10 mouse cellular contexts compared by ENCODE assay signal in genomic region chr7:66903014-66903413, GRCm38 (mm10).
DNase-seq lines count a peak whose midpoint lies in the region; ATAC-seq and TF ChIP-seq lines count a peak whose summit lies in the region.
"Had no signal": no experiment of that assay in that cellular context is flagged by ENCODE, and none has a peak within 500 bp of the region (broad histone marks: within the 10 kb centered on the region; RNA-seq: fewer than 3 reads in every experiment).

No protein-coding gene starts in this region.

- H3K9ac ChIP-seq in heart, postnatal 0 days (replicated peaks; ENCODE audit: low read depth, low read length) = no peak overlapping the region
- H3K9ac ChIP-seq: neural tube, embryonic 15.5 days had no signal

- intact Hi-C loops in left cerebral cortex, postnatal 4 days (cut with DNase I) = no loop called here
- intact Hi-C loops in left cerebral cortex, postnatal 25 days (cut with DNase I) = no loop called here

- no peaks in the 10 kb centered on the region for H3K9me3 ChIP-seq in heart, postnatal 0 days (replicated peaks; ENCODE audit: control insufficient read depth, low read length)
- H3K9me3 ChIP-seq: neural tube, embryonic 15.5 days had no signal

- no peak overlapping the region for H3K4me2 ChIP-seq in heart, postnatal 0 days (ENCODE audit: low read depth, low read length)
- H3K4me2 ChIP-seq: neural tube, embryonic 15.5 days had no signal

- H3K27ac ChIP-seq in heart, postnatal 0 days (ENCODE audit: low read depth) = no peak overlapping the region
- H3K27ac ChIP-seq: neural tube, embryonic 15.5 days had no signal

- WGBS in heart, postnatal 0 days = 44% methylated on average over 5 of the region's 5 CpGs

- H3K27me3 ChIP-seq in heart, postnatal 0 days (ENCODE audit: control insufficient read depth, insufficient read depth, low read length) = no peaks in the 10 kb centered on the region
- H3K27me3 ChIP-seq: neural tube, embryonic 15.5 days had no signal

- no peaks in the 10 kb centered on the region for H3K36me3 ChIP-seq in heart, postnatal 0 days (replicated peaks; ENCODE audit: control insufficient read depth, insufficient read depth, low read length)
- H3K36me3 ChIP-seq: neural tube, embryonic 15.5 days had no signal

- peaks cover 9% of the 10 kb centered on the region; the same call in 1 of the 2 replicates for H3K4me1 ChIP-seq in heart, postnatal 0 days (ENCODE audit: control insufficient read depth, insufficient read depth)

- no peak for TF ChIP-seq CTCF in heart, postnatal 0 days (IDR thresholded peaks at IDR 0.05; ENCODE audit: low read depth)

- peak; percentile 75 for DNase-seq in adrenal gland, postnatal 14 days
- DNase-seq in adrenal gland, adult 18-20 months (ENCODE audit: low spot score in 2 of 2) = no peak
- peak; percentile 77 for DNase-seq in left cerebral cortex, postnatal 4 days
- DNase-seq in left cerebral cortex, postnatal 25 days (ENCODE audit: low spot score in 2 of 2) = no peak
- peak; percentile 55 for DNase-seq in cerebellum, adult 8-10 months
- peak; percentile 13 for DNase-seq in heart, postnatal 0 days (ENCODE audit: low spot score)
- DNase-seq in natural killer cell, adult 2 months (ENCODE audit: low spot score in 2 of 2) = no peak
- DNase-seq in thymus, postnatal 14 days = no peak

- peak; percentile 49 for ATAC-seq in heart, postnatal 0 days (ENCODE audit: insufficient read depth, low read depth)
- ATAC-seq: Patski had no signal

- H3K4me3 ChIP-seq in heart, postnatal 0 days (ENCODE audit: low read depth, low read length) = no peak overlapping the region
- H3K4me3 ChIP-seq: neural tube, embryonic 15.5 days had no signal

- TF ChIP-seq EP300 in heart, postnatal 0 days (IDR thresholded peaks at IDR 0.05; ENCODE audit: low read depth) = no peak

Comparison
In these comparisons a context has a peak if more than half of its experiments do, and no peak if none do; other contexts are left out.
1. DNase-seq: peak in adrenal gland, postnatal 14 days (single experiment), left cerebral cortex, postnatal 4 days (single experiment), cerebellum, adult 8-10 months (single experiment) and heart, postnatal 0 days (single experiment); none in adrenal gland, adult 18-20 months (0 of 2), left cerebral cortex, postnatal 25 days (0 of 2), natural killer cell, adult 2 months (0 of 2) and thymus, postnatal 14 days (single experiment).